Mouse (Mus musculus): ENCODE measurements at regions not wholly inside any gene's neighbourhood (a gene's known extent, or its start where the extent isn't known, plus 50 kb on each side); places are given as distances from the start of the nearest gene placed in this dataset.
A peak's percentile ranks its signal among the peaks of the same experiment; 100 is the strongest.
"Not testable (repeated sequence)": the region's sequence is repeated elsewhere in the genome, so short reads cannot be mapped to it uniquely, and the experiment has no call there.

DNA sequence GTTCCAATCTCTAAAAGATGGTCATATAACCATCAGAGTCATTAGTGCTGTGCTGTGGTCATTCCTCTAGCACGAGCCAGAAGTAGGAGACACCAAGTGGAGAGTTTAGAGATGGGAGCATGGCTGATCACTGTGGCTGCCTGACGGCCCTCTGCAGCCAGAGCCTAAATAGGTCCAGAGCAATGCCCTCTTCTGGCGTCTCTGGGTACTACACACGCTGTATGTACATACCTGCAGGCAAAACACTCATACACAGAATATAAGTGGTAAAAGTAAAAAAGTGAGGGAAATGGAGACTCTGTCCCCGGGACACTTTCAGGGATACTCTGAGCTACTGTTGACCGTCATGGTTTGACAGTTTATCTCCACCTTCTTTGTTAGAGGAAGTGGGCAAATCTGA lies 91.4 kb downstream of the Gm21738 start:
- H3K27ac ChIP-seq (ENCODE audit: low read length): no peak overlapping the region
- no peaks in the 10 kb centered on the region for H3K36me3 ChIP-seq (ENCODE audit: control insufficient read depth, insufficient read depth, low read length)
- no peak for ATAC-seq (ENCODE audit: insufficient read depth, low FRiP score)
- no peaks in the 10 kb centered on the region for H3K27me3 ChIP-seq (ENCODE audit: control insufficient read depth, insufficient read depth, low read length)
- 0 out of 2 replicates have a peak, but pooled peaks cover 3% of the 10 kb centered on the region for H3K9me3 ChIP-seq (replicated peaks; ENCODE audit: control insufficient read depth, low read length)
- H3K9ac ChIP-seq (ENCODE audit: low read length): no peak overlapping the region
- 86% methylated on average over 6 of the region's 6 CpGs for WGBS
- no peak overlapping the region for H3K4me2 ChIP-seq (ENCODE audit: low read depth, low read length)
- H3K4me1 ChIP-seq (ENCODE audit: control insufficient read depth, insufficient read depth, low read length): no peaks in the 10 kb centered on the region
- H3K4me3 ChIP-seq (replicated peaks; ENCODE audit: low read length): no peak overlapping the region

DNA sequence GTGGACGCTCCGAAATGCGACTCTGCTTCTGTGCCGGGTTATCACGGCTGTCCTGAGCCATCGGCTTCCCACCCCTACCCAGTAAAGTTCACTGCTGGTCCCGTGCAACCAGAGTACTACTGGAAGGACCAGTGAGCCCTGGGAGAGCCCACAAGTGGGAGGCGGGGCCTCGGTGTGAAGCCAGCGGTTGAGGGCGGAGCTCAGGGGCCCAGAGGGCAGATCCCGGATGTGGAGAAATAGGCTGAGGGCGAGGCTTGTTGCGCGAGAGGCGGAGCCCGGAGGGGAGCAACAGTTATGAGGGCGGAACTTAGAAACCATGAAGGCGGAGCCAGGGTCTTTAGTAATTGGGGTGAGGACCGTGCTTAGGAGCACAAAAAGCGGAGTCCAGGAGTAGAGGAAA lies 107.1 kb downstream of the Gm21738 start:
- H3K4me1 ChIP-seq (ENCODE audit: control insufficient read depth, insufficient read depth, low read length): no peaks in the 10 kb centered on the region
- H3K4me2 ChIP-seq (ENCODE audit: low read depth, low read length): no peak overlapping the region
- no peaks in the 10 kb centered on the region for H3K36me3 ChIP-seq (ENCODE audit: control insufficient read depth, insufficient read depth, low read length)
- no peak for ATAC-seq (ENCODE audit: insufficient read depth, low FRiP score)
- 70% methylated on average over 21 of the region's 21 CpGs for WGBS
- H3K4me3 ChIP-seq (replicated peaks; ENCODE audit: low read length): no peak overlapping the region
- 0 out of 2 replicates have a peak, but pooled peaks cover 4% of the 10 kb centered on the region for H3K9me3 ChIP-seq (replicated peaks; ENCODE audit: control insufficient read depth, low read length)
- no peak overlapping the region for H3K9ac ChIP-seq (ENCODE audit: low read length)
- H3K27ac ChIP-seq (ENCODE audit: low read length): no peak overlapping the region
- H3K27me3 ChIP-seq (ENCODE audit: control insufficient read depth, insufficient read depth, low read length): no peaks in the 10 kb centered on the region

DNA sequence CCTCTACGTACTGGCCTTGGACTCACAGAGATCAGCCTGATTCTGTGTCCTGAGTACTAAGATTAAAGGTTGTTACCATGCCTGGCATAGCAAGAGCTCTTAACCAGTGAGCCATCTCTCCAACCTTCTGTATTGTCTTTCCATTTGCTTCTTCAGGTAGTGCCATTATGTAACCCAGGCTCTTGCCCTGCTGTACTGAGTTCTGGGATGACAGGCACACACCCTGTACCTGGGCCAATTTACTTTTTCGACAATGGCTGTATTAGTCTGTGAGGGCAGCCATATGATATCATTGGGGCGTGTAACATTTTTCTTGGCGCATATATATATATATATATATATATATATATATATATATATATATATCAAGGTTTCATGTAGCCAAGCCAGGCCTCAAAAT lies 115.9 kb downstream of the Gm21738 start:
- H3K4me2 ChIP-seq (ENCODE audit: low read depth, low read length); H3K27ac ChIP-seq (ENCODE audit: low read length); ATAC-seq (ENCODE audit: insufficient read depth, low FRiP score); H3K9ac ChIP-seq (ENCODE audit: low read length); H3K27me3 ChIP-seq (ENCODE audit: control insufficient read depth, insufficient read depth, low read length); H3K4me3 ChIP-seq (replicated peaks; ENCODE audit: low read length); H3K4me1 ChIP-seq (ENCODE audit: control insufficient read depth, insufficient read depth, low read length); H3K36me3 ChIP-seq (ENCODE audit: control insufficient read depth, insufficient read depth, low read length); H3K9me3 ChIP-seq (replicated peaks; ENCODE audit: control insufficient read depth, low read length): not testable (repeated sequence)
- 46% methylated on average over 4 of the region's 4 CpGs for WGBS

DNA sequence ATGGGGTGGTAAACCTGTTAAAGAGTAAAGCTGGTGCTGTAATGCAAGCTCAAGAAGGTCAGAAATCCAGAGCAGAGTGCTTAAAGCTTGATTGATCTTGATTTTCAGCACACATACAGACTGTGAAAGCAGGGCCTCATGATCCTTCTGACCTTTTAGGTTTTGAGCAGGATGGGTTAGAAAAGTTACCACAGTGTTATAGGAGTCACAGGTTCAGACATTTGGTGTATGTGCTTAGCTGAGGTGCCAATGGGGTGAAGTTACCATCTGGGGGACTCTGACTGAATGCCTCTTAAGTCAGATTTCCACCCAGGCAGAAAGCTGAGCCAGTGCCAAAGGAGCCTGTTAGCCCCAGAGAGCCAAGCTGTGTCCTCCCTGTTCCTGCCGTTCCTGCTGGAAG lies 139.6 kb downstream of the Gm21738 start:
- Histone ChIP-seq H3K27me3 (ENCODE audit: control insufficient read depth, insufficient read depth, low read length) (no peaks in the 10 kb centered on the region), H3K9me3 (replicated peaks; ENCODE audit: control insufficient read depth, low read length) (no peaks in the 10 kb centered on the region), H3K4me2 (ENCODE audit: low read depth, low read length) (no peak overlapping the region), H3K27ac (ENCODE audit: low read length) (no peak overlapping the region), H3K9ac (ENCODE audit: low read length) (no peak overlapping the region), H3K4me1 (ENCODE audit: control insufficient read depth, insufficient read depth, low read length) (no peaks in the 10 kb centered on the region), H3K4me3 (replicated peaks; ENCODE audit: low read length) (no peak overlapping the region), H3K36me3 (ENCODE audit: control insufficient read depth, insufficient read depth, low read length) (no peaks in the 10 kb centered on the region)
- 87% methylated on average over 1 of the region's 1 CpGs for WGBS
- ATAC-seq (ENCODE audit: insufficient read depth, low FRiP score): no peak

DNA sequence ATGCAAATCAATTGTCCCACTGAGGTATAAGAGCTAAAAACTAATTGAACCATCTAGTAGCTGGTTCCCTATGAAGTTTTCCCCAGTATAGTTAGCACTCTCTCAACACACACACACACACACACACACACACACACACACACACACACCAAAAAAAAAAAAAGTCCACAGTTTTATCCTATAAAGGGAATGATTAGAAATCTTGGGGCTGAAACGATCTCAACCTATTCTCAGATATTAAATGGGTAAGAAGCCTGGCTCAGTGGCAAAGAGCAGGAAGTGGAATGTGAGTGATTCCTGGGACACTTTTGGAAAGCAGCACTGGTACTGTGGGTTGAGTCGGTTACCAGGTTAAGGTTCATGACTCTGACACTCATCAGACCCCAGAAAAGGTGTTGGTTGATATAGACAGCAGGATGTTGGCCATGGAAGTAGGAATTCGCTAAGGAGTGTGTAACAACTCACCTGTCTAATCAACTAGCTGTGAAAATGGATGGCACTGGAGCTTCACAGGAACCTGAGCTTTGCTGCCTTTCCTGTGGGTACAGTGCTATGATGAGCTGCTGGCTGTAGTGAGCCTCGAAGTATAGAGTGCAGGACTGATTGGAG lies 140.8 kb downstream of the Gm21738 start:
- Histone ChIP-seq H3K27me3 (ENCODE audit: control insufficient read depth, insufficient read depth, low read length) (no peaks in the 10 kb centered on the region), H3K9me3 (replicated peaks; ENCODE audit: control insufficient read depth, low read length) (no peaks in the 10 kb centered on the region), H3K4me3 (replicated peaks; ENCODE audit: low read length) (no peak overlapping the region), H3K9ac (ENCODE audit: low read length) (no peak overlapping the region), H3K4me2 (ENCODE audit: low read depth, low read length) (no peak overlapping the region), H3K27ac (ENCODE audit: low read length) (no peak overlapping the region), H3K4me1 (ENCODE audit: control insufficient read depth, insufficient read depth, low read length) (no peaks in the 10 kb centered on the region), H3K36me3 (ENCODE audit: control insufficient read depth, insufficient read depth, low read length) (no peaks in the 10 kb centered on the region)
- 65% methylated on average over 4 of the region's 4 CpGs for WGBS
- peak; percentile 88 for ATAC-seq (ENCODE audit: insufficient read depth, low FRiP score)

All from stomach, embryonic 16.5 days (tissue).